Mouse (Mus musculus): ENCODE data around the gene Slc22a21.
"Not testable (repeated sequence)": the region's sequence is repeated elsewhere in the genome, so short reads cannot be mapped to it uniquely, and the experiment has no call there.

Slc22a21 gene

GRCm38 (mm10) chr11:53979788-53980621, at the start of gene Slc22a21:
Gene Slc22a21, minus strand, starts transcription at chr11:53980332.
- peak; percentile 54 for DNase-seq

- no peak for DNase-seq
Observed at GRCm38 (mm10) chr11:54028997-54029396, 48.9 kb upstream of the Slc22a21 start.

- peak; percentile 88 for DNase-seq
Observed at GRCm38 (mm10) chr11:54028044-54028951, 48.2 kb upstream of the Slc22a21 start, which contains the start of gene Slc22a4. Gene Slc22a4, minus strand, starts transcription at chr11:54028090.

- peak; percentile 74 for DNase-seq
Observed at GRCm38 (mm10) chr11:54027131-54028043, 47.3 kb upstream of the Slc22a21 start.

GRCm38 (mm10) chr11:54026491-54027041, 46.4 kb upstream of the Slc22a21 start:
- peak; percentile 71 for DNase-seq

- DNase-seq, result no peak
Observed at GRCm38 (mm10) chr11:54021396-54022093, 41.4 kb upstream of the Slc22a21 start.

GRCm38 (mm10) chr11:54018893-54019732, 39.0 kb upstream of the Slc22a21 start:
- DNase-seq, result no peak

GRCm38 (mm10) chr11:54017596-54017995, 37.5 kb upstream of the Slc22a21 start:
- DNase-seq, result no peak

GRCm38 (mm10) chr11:54016051-54016450, 35.9 kb upstream of the Slc22a21 start:
- no peak for DNase-seq

GRCm38 (mm10) chr11:54012961-54013360, 32.8 kb upstream of the Slc22a21 start:
- DNase-seq, result no peak

- no peak for DNase-seq
Observed at GRCm38 (mm10) chr11:54011255-54011654, 31.1 kb upstream of the Slc22a21 start.

- no peak for DNase-seq
Observed at GRCm38 (mm10) chr11:54008416-54008920, 28.3 kb upstream of the Slc22a21 start.

- DNase-seq, result peak; percentile 95
Observed at GRCm38 (mm10) chr11:54007717-54008116, 27.6 kb upstream of the Slc22a21 start.

- DNase-seq, result peak; percentile 83
Observed at GRCm38 (mm10) chr11:54006901-54007300, 26.8 kb upstream of the Slc22a21 start.

- not testable (repeated sequence) for DNase-seq
Observed at GRCm38 (mm10) chr11:54006362-54006761, 26.2 kb upstream of the Slc22a21 start.

GRCm38 (mm10) chr11:54004734-54005133, 24.6 kb upstream of the Slc22a21 start:
- DNase-seq, result no peak

- DNase-seq, result peak; percentile 61
Observed at GRCm38 (mm10) chr11:54004221-54004620, 24.1 kb upstream of the Slc22a21 start.

GRCm38 (mm10) chr11:54002761-54003717, 22.9 kb upstream of the Slc22a21 start:
- peak; percentile 81 for DNase-seq
